Mouse (Mus musculus) testis, adult 2 months (tissue): ENCODE measurements at regions not wholly inside any gene's neighbourhood (a gene's known extent, or its start where the extent isn't known, plus 50 kb on each side); places are given as distances from the start of the nearest gene placed in this dataset.

Experiments used
- H3K27ac ChIP-seq: fragments of 200-500 bp; 2 replicates; pipeline ENCODE4 v1.5.1; 2012; ENCODE audit warnings: low read depth, low read length; ENCODE audit not compliant: control insufficient read depth, insufficient read depth
- H3K27me3 ChIP-seq: fragments of 200-500 bp; 2 replicates; pipeline ENCODE4 v1.6.1; 2012; ENCODE audit warnings: mild to moderate bottlenecking, low read length, moderate library complexity; ENCODE audit not compliant: control insufficient read depth, insufficient read depth
- H3K36me3 ChIP-seq: fragments of 200-500 bp; 2 replicates; pipeline ENCODE4 v1.6.1; 2012; ENCODE audit warnings: mild to moderate bottlenecking, low read length; ENCODE audit not compliant: control insufficient read depth, insufficient read depth
- H3K4me1 ChIP-seq: fragments of 200-500 bp; 2 replicates; pipeline ENCODE4 v1.6.1; 2012; ENCODE audit warnings: low read length; ENCODE audit not compliant: control insufficient read depth, insufficient read depth
- H3K4me3 ChIP-seq: fragments of 200-500 bp; 2 replicates; pipeline ENCODE4 v1.5.1; 2012; ENCODE audit warnings: low read depth, mild to moderate bottlenecking, low read length, moderate library complexity, mixed read lengths; ENCODE audit not compliant: control insufficient read depth
- CTCF ChIP-seq: fragments of 200-500 bp; IDR thresholded peaks from 2 replicates; pipeline ENCODE4 v1.5.1; 2012; ENCODE audit warnings: low read depth, mild to moderate bottlenecking, inconsistent platforms, low read length, moderate library complexity; ENCODE audit not compliant: control insufficient read depth, insufficient read depth, insufficient replicate concordance
- POLR2A ChIP-seq: fragments of 200-500 bp; IDR thresholded peaks from 2 replicates; pipeline ENCODE4 v1.6.1; 2012; ENCODE audit warnings: low read depth, mild to moderate bottlenecking, inconsistent platforms, low read length, moderate library complexity; ENCODE audit not compliant: control insufficient read depth

GRCm38 (mm10) chr7:73597968-73598367 lies 56.3 kb upstream of the Chd2 start:
- no peaks in the 10 kb centered on the region for H3K27me3 ChIP-seq
- no peak overlapping the region for H3K4me3 ChIP-seq
- H3K4me1 ChIP-seq = no peaks in the 10 kb centered on the region; the same call in none of the 2 replicates
- H3K36me3 ChIP-seq = no peaks in the 10 kb centered on the region
- no peak overlapping the region for H3K27ac ChIP-seq
- no peak for TF ChIP-seq POLR2A
- TF ChIP-seq CTCF = no peak

GRCm38 (mm10) chr7:73596866-73597840 lies 55.5 kb upstream of the Chd2 start:
- H3K4me1 ChIP-seq = no peaks in the 10 kb centered on the region; the same call in none of the 2 replicates
- TF ChIP-seq POLR2A (no peak), CTCF (no peak)

DNA sequence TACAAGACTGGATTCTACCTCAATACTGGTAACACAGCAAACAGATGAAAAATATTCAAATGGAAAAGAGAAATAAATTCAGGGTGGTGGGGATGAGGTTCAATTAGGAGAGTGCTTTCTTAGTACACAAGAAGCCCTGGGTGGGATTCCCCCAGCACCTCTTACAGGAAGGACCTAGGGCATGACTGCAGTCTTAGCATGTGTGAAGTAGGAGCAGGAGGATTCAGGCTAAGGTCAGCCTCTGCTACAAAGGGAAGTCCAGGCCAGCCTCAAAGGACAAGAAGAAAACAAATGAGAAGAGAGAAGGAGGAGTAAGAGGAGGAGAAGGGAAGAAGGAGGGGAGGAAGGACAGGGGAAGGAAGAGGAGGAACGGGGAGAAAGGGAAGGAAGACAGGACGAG lies 54.8 kb upstream of the Chd2 start:
- Histone ChIP-seq H3K4me1 (no peaks in the 10 kb centered on the region; the same call in none of the 2 replicates), H3K27me3 (no peaks in the 10 kb centered on the region), H3K4me3 (no peak overlapping the region), H3K27ac (no peak overlapping the region; the same call in 1 of the 2 replicates), H3K36me3 (no peaks in the 10 kb centered on the region)
- TF ChIP-seq POLR2A (no peak), CTCF (no peak)

More at GRCm38 (mm10) chr7:73596866-73597840, 55.5 kb upstream of the Chd2 start:
- H3K4me3 ChIP-seq = no peak overlapping the region
- no peaks in the 10 kb centered on the region for H3K36me3 ChIP-seq
- H3K27ac ChIP-seq = no peak overlapping the region
- no peaks in the 10 kb centered on the region for H3K27me3 ChIP-seq

GRCm38 (mm10) chr7:73595860-73596259 lies 54.2 kb upstream of the Chd2 start:
- Histone ChIP-seq H3K36me3 (no peaks in the 10 kb centered on the region), H3K4me3 (no peak overlapping the region), H3K27ac (peak overlapping the region; percentile 69), H3K27me3 (no peaks in the 10 kb centered on the region), H3K4me1 (no peaks in the 10 kb centered on the region; the same call in none of the 2 replicates)
- TF ChIP-seq POLR2A = no peak
- no peak for TF ChIP-seq CTCF

GRCm38 (mm10) chr7:73595140-73595825 lies 53.7 kb upstream of the Chd2 start:
- TF ChIP-seq POLR2A = no peak
- no peak for TF ChIP-seq CTCF
- peak overlapping the region; percentile 69 for H3K27ac ChIP-seq
- no peaks in the 10 kb centered on the region; the same call in none of the 2 replicates for H3K4me1 ChIP-seq
- no peaks in the 10 kb centered on the region for H3K36me3 ChIP-seq
- peak overlapping the region; percentile 15 for H3K4me3 ChIP-seq
- no peaks in the 10 kb centered on the region for H3K27me3 ChIP-seq

- TF ChIP-seq CTCF = no peak
- TF ChIP-seq POLR2A = no peak
- Histone ChIP-seq H3K27ac (peak overlapping the region; percentile 78), H3K36me3 (no peaks in the 10 kb centered on the region), H3K4me3 (peak overlapping the region; percentile 15), H3K27me3 (no peaks in the 10 kb centered on the region), H3K4me1 (no peaks in the 10 kb centered on the region; the same call in none of the 2 replicates)
These were observed 53.0 kb upstream of the Chd2 start for GRCm38 (mm10) chr7:73594492-73595139.
